Mouse (Mus musculus) thymus, postnatal 14 days (tissue): Measurements from ENCODE around the gene Taf5.

ENCODE experiments used
- DNase-seq: peaks from one replicate; pipeline ENCODE4 v3.0.0; 2021

The Taf5 gene

DNA sequence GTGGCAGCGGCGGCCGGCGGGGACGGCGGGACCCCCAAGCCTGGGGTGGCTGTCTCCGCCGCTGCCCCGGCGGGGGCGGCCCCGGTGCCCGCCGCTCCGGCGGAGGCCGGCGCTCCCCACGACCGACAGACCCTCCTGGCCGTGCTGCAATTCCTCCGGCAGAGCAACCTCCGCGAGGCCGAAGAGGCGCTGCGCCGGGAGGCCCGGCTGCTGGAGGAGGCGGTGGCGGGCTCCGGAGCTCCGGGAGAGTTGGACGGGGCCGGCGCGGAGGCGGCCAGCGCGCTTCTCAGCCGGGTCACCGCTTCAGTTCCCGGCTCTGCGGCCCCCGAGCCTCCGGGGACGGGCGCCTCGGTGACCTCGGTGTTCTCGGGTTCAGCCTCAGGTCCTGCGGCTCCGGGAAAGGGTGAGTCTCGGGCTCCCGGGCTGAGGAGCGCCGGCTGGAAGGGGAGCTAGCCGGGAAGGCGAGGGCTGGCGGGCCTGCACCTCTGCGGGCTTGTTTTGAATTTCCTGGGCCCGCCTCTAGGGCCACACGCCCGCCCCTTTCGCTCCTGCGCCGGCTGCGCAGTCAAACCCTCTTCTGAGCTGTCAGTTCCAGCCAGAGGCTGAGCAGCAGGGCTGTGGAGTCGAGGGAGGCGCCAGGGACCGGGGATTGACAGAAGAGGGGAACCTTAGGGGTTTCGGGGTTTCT, 522 bp downstream of the Taf5 start:
- DNase-seq: peak; percentile 91

DNA sequence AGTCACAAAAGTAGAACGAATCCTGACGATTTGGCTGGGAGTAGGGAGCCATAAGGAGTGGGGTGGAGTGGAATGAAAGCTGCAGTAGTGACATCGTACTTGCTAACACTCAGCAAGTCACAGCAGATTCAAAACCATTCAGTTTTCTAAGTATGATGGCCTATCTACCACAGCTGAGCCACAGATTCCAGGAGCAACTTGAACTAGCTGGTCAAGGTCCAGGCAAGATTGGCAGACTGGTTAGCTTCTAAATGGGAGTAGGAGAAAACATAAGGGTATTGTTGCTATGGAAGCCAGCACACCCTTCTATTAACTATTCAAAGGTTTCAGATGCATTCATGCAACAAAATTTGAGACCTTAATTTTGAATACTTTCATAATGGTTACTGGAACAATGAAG, 20.7 kb downstream of the Taf5 start:
- DNase-seq: no peak

DNA sequence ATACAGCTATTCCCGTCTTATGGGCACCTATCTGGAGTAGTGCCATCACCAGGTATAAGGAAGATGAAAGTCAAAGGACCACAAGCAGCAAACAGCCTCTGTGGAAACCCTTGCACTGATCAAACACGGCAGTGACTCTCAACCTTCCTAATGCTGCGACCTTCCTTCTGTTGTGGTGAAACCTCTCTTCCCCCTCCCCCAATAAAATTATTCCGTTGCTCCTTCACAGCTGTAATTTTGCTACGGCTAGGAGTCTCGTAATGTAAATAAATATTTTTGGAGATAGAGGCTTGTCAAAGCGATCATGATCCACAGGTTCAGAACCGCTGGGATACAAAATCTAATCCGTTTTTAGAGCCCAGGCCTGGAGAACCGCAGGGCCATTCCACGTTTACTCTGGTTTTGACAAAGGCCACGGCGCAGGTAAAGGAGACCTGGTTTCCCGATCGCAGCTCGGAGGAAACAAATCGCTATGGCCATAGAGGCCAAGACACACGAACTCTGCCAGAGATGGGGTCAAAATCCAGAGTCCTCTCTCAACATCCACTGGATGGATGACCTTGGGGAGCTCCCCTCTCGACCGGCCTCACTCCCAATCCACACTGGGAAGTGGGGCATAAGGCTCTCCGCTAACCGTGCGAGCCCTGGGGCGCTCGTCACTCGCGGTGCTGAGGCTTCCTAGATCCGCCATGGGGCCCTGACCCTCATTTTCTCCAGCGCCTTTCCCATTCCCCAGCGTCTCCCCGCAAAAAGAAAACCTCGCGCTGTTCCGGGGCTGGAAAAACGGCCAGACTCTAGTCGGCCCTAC, 22.4 kb downstream of the Taf5 start:
- DNase-seq: no peak

DNA sequence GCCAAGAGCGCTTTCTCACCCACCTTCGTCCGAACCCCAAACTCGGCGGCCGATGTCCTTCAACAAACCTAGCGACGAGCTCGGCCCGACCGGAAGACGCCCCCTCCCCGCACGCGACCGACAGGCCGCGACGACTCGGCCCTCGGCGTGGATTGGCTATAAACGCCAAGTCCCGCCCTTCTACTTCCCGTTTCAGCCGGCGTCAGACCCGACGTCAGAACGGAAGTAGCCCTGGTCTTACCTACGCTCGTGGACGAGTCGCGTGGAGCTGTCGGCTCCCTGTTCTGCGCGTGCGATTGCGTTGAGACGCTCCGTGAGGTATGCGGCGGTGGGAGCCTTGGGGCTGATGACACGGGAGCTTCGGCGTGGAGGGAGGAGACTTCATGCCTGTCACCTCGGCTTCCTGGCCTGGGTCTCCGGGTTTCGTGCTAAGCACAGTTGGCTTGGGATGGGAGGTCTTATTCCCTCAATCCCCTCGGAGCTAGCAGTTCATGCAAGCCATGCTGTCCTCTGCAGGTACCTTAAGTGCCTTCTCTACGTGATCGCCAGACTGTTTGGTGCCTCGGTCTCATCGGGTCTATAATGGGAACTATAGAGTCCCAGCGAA, 23.1 kb downstream of the Taf5 start, which contains the start of the genes Usmg5 and Pdcd11:
TSS of gene Usmg5 (minus strand) at position 98 of the 607 bp plus-strand sequence.
TSS of gene Pdcd11 (plus strand) at position 219 of the 607 bp plus-strand sequence.
- peak; percentile 96 for DNase-seq

DNA sequence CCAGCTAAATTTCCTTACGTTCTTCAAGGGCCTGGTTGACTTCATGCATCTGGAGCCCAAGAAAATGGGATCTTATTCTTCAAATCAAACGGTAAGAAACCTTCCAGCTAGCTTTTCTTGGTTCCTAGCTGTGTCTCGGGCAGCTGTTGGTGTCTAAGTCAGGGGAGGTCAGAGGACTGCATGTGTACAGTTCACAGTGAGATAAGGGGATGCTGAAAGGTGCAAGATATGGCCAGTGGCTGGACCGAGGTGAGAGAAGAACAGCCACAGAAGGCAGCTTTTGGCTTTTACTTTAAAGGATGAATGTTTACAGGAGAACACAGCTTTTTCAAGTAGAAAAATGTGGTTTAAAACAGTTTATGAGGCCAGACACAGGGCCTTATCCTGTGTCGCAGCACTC, 33.5 kb downstream of the Taf5 start:
- no peak for DNase-seq

DNA sequence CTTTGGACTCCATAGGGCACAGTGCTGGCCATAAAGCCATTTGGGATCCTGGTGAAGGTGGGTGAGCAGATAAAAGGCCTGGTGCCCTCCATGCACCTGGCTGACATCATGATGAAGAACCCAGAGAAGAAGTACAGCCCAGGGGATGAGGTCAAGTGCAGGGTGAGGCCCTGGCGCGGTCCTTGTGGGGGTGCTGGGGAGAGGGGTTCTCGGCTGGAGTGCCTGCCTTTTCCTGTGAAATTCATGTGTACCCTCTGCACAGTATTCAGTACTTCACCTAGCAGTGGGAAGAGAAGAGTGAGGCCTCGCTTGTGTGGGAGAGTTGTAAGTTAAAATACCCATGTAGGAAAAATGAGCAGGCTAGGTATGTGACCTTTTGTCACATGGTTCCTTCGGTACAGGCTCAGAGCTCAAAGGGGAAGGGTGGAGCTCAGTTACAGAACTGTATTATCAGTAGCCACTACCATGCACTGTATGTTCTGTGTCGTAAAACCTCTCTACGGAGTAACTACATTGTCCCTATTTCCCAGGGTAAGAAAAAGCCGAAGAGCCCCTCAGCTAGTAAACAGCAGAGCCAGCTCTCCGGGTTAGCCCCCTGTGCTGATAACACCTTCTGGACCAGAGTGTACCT, 37.2 kb downstream of the Taf5 start:
- no peak for DNase-seq

DNA sequence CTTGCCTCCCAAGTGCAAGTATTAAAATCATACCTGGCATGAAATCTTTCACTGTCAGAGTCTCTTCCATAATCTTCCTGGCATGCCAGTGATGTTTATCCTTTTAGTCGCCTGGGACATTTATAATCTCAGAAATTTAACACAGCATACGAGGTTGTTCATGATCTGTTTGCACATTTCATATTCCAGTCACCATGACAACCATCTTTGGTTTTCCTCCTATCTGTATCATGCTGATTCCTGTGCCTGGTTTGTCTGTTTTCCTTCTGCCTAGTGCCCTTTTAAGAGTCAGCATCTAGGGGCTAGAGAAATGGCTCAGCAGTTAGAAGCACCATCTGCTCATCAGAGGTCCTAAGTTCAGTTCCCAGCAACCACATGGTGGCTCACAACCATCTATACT, 51.1 kb downstream of the Taf5 start:
- no peak for DNase-seq

DNA sequence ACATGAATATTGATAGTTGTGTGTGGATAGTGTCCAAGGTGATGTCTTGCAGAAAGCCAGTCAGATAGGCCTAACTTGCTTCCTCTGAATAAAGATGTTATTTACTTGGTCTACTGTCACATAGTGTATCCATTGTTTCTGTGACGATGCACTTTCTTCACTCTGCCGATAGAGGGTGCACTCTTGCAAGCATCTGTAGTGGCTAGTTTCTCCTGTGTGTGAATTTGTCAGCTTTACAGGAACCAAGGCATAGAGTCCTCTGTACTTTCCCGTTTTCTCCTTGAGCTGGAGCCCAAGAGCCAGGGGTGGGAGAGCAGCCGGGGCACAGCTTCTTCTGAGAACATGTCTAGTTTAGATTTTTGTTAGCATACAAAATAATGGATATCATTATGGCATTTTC, 53.5 kb downstream of the Taf5 start:
- peak; percentile 21 for DNase-seq

DNA sequence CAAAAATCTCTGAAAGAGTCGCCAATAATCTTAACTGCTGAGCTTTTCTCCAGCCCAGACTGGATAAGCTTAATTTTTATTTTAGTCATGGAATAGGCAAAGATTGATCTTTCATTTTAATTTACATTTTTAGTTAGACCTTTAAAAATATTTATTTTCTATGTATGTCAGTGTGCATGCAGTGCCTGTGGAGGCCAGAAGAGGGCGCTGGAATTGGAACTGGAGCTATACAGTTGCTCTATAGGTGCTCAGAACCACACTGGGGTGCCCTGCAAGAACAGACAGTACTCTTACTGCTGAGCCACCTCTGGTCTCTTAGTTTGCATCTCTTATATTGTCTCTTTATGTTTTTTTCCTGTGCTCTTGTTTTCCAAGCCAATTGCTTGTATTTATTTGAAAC, 55.3 kb downstream of the Taf5 start:
- peak; percentile 54 for DNase-seq

DNA sequence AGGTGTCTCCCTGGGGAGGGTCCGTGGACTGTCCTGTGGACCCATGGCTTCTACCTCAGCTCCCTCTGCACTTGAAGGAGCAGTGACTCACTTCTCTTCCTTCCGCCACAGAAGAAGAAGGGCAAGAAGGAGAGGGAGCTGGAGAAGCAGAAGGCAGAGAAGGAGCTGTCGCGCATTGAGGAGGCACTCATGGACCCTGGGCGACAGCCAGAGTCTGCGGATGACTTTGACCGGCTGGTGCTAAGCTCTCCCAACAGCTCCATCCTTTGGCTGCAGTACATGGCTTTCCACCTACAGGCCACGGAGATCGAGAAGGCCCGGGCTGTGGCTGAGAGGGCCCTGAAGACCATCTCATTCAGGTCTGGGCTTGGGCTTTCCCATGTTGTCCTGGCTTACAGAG, 60.6 kb downstream of the Taf5 start:
- DNase-seq: no peak

DNA sequence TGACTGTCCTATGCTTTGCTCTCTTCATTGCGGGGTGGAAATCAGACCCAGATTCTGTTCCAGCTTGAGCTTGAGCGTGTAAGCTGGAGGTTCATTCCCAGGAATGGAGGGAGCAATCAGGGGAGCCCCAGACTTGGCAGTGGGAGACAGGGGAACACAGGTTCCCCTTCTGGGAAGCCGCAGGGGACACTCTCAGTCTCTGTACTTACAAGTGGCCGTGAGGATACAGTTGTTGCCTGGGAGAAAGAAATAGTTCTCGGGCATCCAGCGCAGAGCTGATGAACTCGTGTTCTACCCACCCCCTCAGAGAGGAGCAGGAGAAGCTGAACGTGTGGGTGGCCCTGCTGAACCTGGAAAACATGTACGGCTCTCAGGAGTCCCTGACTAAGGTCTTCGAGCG, 61.3 kb downstream of the Taf5 start:
- no peak for DNase-seq

DNA sequence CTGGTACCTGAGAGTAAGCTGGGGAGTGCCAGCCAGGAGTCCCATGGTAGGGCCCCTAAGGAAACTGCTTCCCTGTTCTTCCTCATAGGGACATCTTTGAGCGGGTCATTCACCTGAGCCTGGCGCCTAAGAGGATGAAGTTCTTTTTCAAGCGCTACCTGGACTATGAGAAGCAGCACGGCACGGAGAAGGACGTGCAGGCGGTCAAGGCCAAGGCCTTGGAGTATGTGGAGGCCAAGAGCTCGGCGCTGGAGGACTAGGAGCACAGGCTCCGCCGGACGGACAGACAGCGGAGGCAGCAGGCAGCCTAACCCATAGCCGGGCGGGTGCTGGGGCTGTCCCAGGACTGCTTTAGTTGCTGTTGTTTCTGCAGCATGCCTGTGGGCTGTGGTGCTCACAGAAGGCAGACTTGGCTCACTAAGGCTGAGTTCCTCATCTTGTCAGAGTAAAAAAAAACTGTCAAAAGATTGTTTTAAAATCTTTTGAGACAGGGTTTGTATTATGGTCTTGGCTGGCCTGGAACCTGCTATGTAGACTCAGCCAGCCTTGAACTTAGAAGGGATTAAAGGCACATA, 63.1 kb downstream of the Taf5 start:
- DNase-seq: no peak
